Mouse (Mus musculus): ENCODE measurements around the gene Dgkq. TPM values are rescaled to one million over a fixed set of nuclear protein-coding genes. Genes with fewer than 3 reads are reported as not detected.

Dgkq gene
- polyA plus RNA-seq, 1 experiment: not detected

DNA sequence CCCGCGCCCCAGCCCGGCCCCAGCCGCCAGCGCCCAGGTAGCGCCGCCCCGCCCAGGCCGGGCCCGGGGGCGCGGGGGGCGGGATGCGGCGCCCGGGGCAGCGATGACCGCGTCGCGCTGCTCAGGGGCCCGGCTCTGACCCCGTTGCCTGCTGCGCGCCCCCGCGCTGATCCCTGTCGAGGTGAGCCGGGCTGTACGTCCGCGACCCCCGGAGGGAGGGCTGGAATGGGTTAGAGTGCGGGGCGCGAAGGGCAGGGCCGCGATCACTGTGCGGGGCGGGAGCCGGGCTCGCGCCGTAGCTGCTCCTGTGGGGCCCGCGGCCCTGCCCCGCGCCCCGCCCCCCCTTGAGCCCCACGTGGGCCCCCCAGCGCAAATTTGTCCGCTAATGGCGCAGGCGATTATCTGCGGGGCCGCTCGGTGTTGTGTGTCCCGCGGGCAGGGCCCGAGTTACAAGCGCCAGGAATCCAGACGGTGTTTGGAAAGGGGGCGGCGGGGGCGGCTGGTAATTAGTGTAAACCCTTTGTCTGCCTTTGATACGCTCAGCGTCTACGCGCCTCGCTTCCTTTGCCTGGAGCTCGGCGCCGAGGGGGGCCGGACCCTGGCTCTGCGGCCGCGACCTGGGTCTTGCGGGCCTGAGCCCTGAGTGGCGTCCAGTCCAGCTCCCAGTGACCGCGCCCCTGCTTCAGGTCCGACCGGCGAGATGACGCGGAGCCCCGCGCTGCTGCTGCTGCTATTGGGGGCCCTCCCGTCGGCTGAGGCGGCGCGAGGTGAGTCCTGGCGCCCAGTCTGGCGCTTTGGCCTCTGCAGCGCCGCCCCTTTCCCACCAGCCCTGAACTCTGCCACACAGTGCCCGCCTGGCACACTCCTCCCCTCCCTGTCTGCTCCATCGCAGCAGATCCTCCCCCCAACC is 25.1 kb upstream of the Dgkq start:
- TF ChIP-seq CTCF (IDR thresholded peaks at IDR 0.05; ENCODE audit: insufficient read depth, low read depth, low read length): no peak
- no peak for TF ChIP-seq POLR2A (IDR thresholded peaks at IDR 0.05; ENCODE audit: insufficient read depth, low read depth, low read length)

DNA sequence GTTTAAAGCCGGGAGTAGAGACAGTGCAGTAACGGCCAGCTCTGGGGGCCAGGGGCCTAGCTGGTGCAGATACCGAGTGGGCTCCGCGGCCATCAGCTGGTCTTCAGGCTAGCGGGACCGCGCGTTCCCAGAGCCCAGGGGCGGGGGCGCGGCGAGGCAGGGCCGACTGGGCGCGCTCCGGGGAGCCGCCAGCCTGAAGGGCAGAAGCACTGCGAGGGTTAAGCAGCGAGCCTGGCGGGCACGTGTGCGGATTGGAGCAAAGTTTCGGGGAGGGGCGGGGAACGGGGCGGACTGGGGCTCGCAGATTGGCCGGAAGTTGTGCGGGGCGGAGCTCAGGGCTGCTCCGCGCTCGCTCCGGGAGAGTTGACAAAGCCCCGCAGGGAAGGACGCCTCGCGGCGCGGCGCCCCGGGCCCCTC is 24.4 kb upstream of the Dgkq start:
- TF ChIP-seq CTCF (IDR thresholded peaks at IDR 0.05; ENCODE audit: insufficient read depth, low read depth, low read length) (no peak), POLR2A (IDR thresholded peaks at IDR 0.05; ENCODE audit: insufficient read depth, low read depth, low read length) (no peak)
- H3K27ac ChIP-seq (ENCODE audit: insufficient read depth, low read depth, low read length): no peak overlapping the region
- peak overlapping the region; percentile 63 for H3K4me3 ChIP-seq (ENCODE audit: insufficient read depth, low read depth, low read length)
- peaks cover 12% of the 10 kb centered on the region for H3K4me1 ChIP-seq (ENCODE audit: control insufficient read depth, insufficient read depth, low read length)
- WGBS: 1% methylated on average over 41 of the region's 43 CpGs

More for the DNA sequence above, 25.1 kb upstream of the Dgkq start:
- peaks cover 12% of the 10 kb centered on the region for H3K4me1 ChIP-seq (ENCODE audit: control insufficient read depth, insufficient read depth, low read length)
- peak overlapping the region; percentile 63 for H3K4me3 ChIP-seq (ENCODE audit: insufficient read depth, low read depth, low read length)
- WGBS: 1% methylated on average over 96 of the region's 99 CpGs
- H3K27ac ChIP-seq (ENCODE audit: insufficient read depth, low read depth, low read length): no peak overlapping the region

- H3K4me1 ChIP-seq (ENCODE audit: control insufficient read depth, insufficient read depth, low read length): peaks cover 12% of the 10 kb centered on the region
- peak within 1 kb of the TSS; percentile 2; the same call in 1 of the 2 replicates for H3K4me3 ChIP-seq (ENCODE audit: insufficient read depth, low read depth, low read length)
- TF ChIP-seq CTCF (IDR thresholded peaks at IDR 0.05; ENCODE audit: insufficient read depth, low read depth, low read length) (no peak), POLR2A (IDR thresholded peaks at IDR 0.05; ENCODE audit: insufficient read depth, low read depth, low read length) (no peak)
- H3K27ac ChIP-seq (ENCODE audit: insufficient read depth, low read depth, low read length): no peak within 1 kb of the TSS
- 8% methylated on average over 18 of the region's 18 CpGs for WGBS
Observed at GRCm38 (mm10) chr5:108692271-108692670, 22.8 kb upstream of the Dgkq start, which contains the start of gene Fgfrl1. Gene Fgfrl1 (plus strand): TSS chr5:108692382.

GRCm38 (mm10) chr5:108691152-108691551 is 21.7 kb upstream of the Dgkq start:
- TF ChIP-seq POLR2A (IDR thresholded peaks at IDR 0.05; ENCODE audit: insufficient read depth, low read depth, low read length): no peak
- no peak for TF ChIP-seq CTCF (IDR thresholded peaks at IDR 0.05; ENCODE audit: insufficient read depth, low read depth, low read length)
- H3K4me3 ChIP-seq (ENCODE audit: insufficient read depth, low read depth, low read length): no peak overlapping the region
- peaks cover 10% of the 10 kb centered on the region for H3K4me1 ChIP-seq (ENCODE audit: control insufficient read depth, insufficient read depth, low read length)
- WGBS: 77% methylated on average over 4 of the region's 4 CpGs
- H3K27ac ChIP-seq (ENCODE audit: insufficient read depth, low read depth, low read length): no peak overlapping the region

- no peak overlapping the region for H3K27ac ChIP-seq (ENCODE audit: insufficient read depth, low read depth, low read length)
- TF ChIP-seq POLR2A (IDR thresholded peaks at IDR 0.05; ENCODE audit: insufficient read depth, low read depth, low read length): no peak
- no peak for TF ChIP-seq CTCF (IDR thresholded peaks at IDR 0.05; ENCODE audit: insufficient read depth, low read depth, low read length)
- peaks cover 3% of the 10 kb centered on the region for H3K4me1 ChIP-seq (ENCODE audit: control insufficient read depth, insufficient read depth, low read length)
- H3K4me3 ChIP-seq (ENCODE audit: insufficient read depth, low read depth, low read length): no peak overlapping the region
- WGBS: 75% methylated on average over 5 of the region's 5 CpGs
Observed at GRCm38 (mm10) chr5:108689091-108689490, 19.6 kb upstream of the Dgkq start.

- 80% methylated on average over 6 of the region's 6 CpGs for WGBS
- no peak overlapping the region for H3K4me3 ChIP-seq (ENCODE audit: insufficient read depth, low read depth, low read length)
- TF ChIP-seq CTCF (IDR thresholded peaks at IDR 0.05; ENCODE audit: insufficient read depth, low read depth, low read length) (no peak), POLR2A (IDR thresholded peaks at IDR 0.05; ENCODE audit: insufficient read depth, low read depth, low read length) (no peak)
Observed at GRCm38 (mm10) chr5:108680871-108681270, 11.4 kb upstream of the Dgkq start.

GRCm38 (mm10) chr5:108679909-108680308 is 10.4 kb upstream of the Dgkq start:
- Histone ChIP-seq H3K4me1 (ENCODE audit: control insufficient read depth, insufficient read depth, low read length) (peaks cover 25% of the 10 kb centered on the region), H3K4me3 (ENCODE audit: insufficient read depth, low read depth, low read length) (no peak overlapping the region), H3K27ac (ENCODE audit: insufficient read depth, low read depth, low read length) (no peak overlapping the region)
- TF ChIP-seq CTCF (IDR thresholded peaks at IDR 0.05; ENCODE audit: insufficient read depth, low read depth, low read length) (no peak), POLR2A (IDR thresholded peaks at IDR 0.05; ENCODE audit: insufficient read depth, low read depth, low read length) (no peak)
- WGBS: 56% methylated on average over 3 of the region's 3 CpGs

More at GRCm38 (mm10) chr5:108680871-108681270, 11.4 kb upstream of the Dgkq start:
- Histone ChIP-seq H3K27ac (ENCODE audit: insufficient read depth, low read depth, low read length) (no peak overlapping the region), H3K4me1 (ENCODE audit: control insufficient read depth, insufficient read depth, low read length) (peaks cover 25% of the 10 kb centered on the region)

DNA sequence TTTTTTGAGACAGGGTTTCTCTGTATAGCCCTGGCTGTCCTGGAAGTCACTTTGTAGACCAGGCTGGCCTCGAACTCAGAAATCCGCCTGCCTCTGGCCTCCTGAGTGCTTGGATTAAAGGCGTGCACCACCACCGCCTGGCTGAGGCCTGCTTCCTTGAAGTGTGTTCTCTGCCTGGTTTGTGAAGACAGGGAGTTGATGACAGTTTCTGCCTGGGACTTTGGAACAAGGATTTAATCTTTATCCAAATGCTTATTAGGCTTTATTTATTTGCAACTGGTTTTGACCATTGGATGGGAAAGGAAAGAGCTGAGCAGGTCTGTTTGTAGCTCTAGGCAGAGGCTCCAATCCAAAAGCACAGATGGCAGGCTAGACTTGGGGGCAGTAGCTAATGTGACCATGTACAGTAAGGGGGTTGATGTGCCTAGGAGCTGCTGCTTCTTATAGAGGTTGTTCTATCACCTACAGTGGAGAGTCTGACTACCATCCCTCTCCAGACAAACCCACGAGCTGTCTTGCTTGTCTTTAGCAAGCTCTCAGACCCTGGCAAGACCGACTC is 8.9 kb upstream of the Dgkq start:
- TF ChIP-seq CTCF (IDR thresholded peaks at IDR 0.05; ENCODE audit: insufficient read depth, low read depth, low read length) (no peak), POLR2A (IDR thresholded peaks at IDR 0.05; ENCODE audit: insufficient read depth, low read depth, low read length) (no peak)
- Histone ChIP-seq H3K4me1 (ENCODE audit: control insufficient read depth, insufficient read depth, low read length) (peaks cover 25% of the 10 kb centered on the region), H3K27ac (ENCODE audit: insufficient read depth, low read depth, low read length) (no peak overlapping the region), H3K4me3 (ENCODE audit: insufficient read depth, low read depth, low read length) (no peak overlapping the region)
- 90% methylated on average over 6 of the region's 6 CpGs for WGBS
